Mouse (Mus musculus): Measurements from ENCODE around the gene Eml3.

The Eml3 gene

GRCm38 (mm10) chr19:8953135-8954039 lies 24.0 kb downstream of the Eml3 start, which contains the start of gene Tut1:
Gene Tut1, plus strand, starts transcription at chr19:8953847.
- DNase-seq: peak; percentile 95

DNA sequence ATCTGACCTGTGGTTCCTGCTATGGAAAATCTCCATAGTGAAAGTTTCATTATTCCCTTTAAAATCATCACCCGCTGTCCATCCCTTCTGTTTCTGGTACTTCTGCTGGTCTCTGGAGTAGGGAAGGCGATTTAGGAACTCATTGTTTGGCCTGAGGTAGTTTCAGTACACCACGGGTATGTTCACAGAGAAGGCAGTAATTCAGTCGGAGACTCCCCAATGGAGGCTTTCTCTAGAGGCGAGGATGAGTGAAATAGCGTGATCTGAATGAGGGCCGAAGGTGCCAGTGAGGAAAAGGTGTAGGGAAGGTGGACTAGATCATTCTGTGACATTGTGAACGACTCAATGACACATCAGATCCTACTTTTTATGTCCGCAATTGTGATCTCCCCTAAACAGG lies 24.8 kb downstream of the Eml3 start:
- no peak for DNase-seq

DNA sequence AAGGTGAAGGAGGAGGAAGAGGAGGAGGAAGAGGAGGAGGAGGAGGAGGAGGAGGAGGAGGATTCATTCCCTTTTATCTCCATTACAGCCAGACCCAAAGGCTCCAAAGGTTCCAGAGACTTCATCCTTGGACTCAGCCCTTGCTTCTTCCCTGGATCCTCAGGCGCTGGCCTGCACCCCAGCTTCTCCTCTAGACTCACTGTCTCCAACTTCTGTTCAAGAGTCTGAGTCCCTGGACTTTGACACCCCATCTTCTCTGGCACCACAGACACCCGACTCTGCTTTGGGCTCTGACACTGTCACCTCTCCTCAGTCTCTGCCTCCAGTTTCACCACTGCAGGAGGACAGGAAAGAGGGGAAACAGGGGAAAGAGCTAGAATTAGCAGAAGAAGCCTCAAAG lies 32.9 kb downstream of the Eml3 start:
- peak; percentile 41 for DNase-seq

DNA sequence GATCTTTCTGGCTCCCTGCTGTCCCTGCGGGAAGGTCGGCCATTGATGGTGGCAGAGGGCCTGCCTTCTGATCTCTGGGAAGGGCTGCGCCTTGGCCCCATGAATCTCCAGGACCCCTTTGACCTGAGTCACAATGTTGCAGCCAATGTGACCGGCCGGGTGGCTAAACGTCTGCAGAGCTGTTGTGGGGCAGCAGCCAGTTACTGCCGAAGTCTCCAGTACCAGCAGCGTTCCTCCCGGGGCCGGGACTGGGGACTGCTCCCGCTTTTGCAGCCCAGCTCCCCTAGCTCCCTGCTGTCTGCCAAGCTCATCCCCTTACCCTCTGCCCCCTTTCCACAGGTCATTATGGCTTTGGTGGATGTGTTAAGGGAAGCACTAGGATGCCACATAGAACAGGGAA lies 35.7 kb downstream of the Eml3 start:
- DNase-seq: no peak

DNA sequence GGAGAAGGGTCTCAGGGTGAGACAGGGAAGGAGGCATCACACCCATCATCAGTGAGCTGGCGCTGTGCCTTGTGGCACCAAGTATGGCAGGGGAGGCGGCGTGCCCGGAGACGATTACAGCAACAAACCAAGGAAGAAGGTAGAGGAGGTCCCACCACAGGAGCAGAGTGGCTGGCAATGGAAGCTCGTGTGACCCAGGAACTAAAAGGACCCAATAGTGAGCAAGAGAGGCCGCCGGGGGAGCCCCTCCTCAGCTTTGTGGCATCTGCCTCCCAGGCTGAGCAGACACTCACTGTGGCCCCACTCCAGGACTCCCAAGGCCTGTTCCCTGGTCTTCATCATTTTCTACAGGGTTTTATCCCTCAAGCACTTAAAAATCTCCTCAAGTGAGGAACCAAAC lies 36.4 kb downstream of the Eml3 start:
- DNase-seq: peak; percentile 37

DNA sequence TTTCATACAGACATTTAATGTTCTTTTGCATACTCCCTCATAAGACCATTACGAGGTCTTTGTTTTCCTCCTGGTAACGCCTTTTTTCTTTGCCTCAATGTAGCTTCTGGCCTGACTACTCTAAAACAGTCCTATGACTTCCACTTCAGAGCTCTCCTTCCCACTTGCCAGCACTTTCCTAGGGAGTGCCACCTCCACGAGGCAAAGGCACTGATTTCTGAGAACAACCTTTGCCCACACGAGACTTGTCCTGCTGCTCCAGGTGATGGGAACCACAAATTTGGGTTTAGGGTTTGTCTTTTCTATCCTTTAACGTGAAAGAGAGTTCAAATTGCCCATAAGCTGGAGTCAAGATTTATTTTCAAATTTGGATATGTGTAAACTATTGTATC lies 36.8 kb downstream of the Eml3 start:
- DNase-seq: no peak

GRCm38 (mm10) chr19:8966590-8967372 lies 37.4 kb downstream of the Eml3 start, which contains the start of gene Eef1g:
Gene Eef1g, plus strand, starts transcription at chr19:8967041.
- DNase-seq: peak; percentile 100

DNA sequence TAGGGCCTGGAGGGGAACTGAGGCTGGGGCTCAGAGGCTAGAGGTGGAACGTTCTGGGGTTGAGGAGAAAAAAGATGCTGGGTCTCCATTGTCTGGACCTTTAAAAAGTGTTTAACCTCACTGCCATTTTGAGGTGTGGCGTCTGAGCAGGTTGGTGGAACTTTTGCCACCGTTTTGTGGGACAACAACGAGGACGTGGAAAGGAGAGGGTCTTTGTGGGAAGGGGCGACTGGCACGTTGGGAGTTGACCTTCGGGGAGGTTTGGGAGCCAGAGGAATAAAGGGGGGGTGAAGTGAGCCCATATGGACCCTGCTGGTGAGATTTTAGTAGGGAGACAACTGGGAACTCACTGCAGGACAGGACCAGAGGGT lies 38.0 kb downstream of the Eml3 start:
- no peak for DNase-seq

DNA sequence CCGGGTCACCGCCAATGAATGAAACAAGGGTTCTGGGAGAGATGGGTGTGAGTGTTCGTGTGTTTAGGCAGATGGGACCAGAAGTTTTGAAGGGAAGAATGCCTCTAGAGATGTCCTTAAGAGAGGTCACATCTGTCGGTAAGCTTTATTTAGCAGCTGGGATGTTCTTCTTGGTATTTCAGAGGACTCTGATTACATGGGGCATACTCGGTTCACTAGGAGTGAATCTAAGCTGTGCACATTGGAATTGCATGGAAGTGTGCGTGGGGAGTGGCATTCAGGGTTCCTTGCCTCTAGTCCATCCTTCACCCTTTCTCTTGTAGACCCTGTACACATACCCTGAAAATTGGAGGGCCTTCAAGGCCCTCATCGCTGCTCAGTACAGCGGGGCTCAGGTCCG lies 38.5 kb downstream of the Eml3 start:
- DNase-seq: no peak

DNA sequence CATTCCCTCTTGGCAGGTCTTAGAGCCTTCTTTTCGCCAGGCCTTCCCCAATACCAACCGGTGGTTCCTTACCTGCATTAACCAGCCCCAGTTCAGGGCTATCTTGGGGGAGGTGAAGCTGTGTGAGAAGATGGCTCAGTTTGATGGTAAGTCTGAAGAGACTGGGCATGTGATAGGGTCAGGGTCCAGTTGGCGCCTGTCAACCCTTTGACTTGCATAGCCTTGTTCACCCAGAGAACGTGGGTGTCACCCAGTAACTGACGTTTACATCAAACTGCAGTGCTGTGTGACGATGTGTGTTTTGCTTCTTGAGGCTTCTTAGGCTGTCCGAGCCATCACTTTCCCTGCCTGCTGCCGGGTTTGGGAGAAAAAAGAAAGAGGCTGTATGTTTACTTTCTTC lies 43.1 kb downstream of the Eml3 start:
- peak; percentile 59 for DNase-seq

GRCm38 (mm10) chr19:8974638-8975037 lies 45.3 kb downstream of the Eml3 start:
- no peak for DNase-seq

- DNase-seq: no peak
Measured at GRCm38 (mm10) chr19:8975491-8975890, 46.1 kb downstream of the Eml3 start.

GRCm38 (mm10) chr19:8976535-8976934 lies 47.2 kb downstream of the Eml3 start:
- no peak for DNase-seq

DNA sequence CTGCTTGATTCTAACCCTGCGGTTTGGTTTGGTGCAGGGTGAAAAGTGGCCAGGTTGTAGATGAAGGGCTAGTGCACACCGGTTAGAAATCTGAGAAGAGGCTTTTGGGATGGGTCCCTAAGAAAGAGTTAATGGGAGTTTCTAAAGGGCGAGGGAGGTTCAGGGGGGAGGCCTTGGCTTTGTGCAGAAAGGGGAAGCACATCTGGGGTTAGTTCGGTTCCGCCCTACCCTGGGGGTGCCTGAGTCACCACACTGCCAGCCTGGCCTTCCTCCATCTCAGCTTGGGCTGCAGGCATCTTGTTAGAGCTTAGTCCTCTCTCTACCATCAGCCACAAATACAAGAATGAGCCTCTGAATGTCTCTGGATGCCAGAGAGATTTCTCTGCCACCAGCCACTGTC lies 51.4 kb downstream of the Eml3 start:
- no peak for DNase-seq

DNA sequence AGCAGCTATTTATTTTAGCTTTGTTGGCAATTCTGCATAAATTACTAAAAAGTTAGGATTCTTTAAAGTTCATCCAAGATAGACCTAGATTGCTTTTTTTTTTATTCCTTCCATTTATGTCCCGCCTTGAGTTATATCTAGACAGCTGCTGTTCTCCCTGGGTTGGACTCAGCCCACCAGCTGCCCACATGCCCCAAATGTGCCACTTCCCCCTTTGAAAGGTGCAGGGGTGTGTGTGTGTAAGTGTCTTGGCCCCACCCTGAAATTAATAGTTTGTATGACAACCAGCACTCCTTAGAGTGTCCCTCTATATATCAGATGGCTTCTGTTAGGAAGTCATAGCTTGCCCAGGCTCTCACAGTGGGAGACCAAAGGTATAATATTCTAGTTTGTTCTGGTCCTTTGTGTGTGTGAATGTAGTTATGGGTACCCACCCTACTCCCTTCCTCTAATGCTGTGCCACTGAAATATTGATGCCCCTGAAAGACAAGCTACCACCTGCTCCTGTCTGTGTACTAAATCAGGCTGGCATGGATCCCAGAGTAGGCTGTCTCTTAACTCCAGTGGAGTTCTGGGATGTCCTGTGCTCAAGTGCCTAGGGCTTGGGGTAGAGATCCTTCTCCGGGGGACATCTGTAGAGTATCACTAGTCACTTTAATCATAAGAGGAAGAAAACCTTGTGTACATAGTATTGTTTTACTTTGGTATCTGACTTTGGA lies 52.3 kb downstream of the Eml3 start:
- DNase-seq: no peak

DNA sequence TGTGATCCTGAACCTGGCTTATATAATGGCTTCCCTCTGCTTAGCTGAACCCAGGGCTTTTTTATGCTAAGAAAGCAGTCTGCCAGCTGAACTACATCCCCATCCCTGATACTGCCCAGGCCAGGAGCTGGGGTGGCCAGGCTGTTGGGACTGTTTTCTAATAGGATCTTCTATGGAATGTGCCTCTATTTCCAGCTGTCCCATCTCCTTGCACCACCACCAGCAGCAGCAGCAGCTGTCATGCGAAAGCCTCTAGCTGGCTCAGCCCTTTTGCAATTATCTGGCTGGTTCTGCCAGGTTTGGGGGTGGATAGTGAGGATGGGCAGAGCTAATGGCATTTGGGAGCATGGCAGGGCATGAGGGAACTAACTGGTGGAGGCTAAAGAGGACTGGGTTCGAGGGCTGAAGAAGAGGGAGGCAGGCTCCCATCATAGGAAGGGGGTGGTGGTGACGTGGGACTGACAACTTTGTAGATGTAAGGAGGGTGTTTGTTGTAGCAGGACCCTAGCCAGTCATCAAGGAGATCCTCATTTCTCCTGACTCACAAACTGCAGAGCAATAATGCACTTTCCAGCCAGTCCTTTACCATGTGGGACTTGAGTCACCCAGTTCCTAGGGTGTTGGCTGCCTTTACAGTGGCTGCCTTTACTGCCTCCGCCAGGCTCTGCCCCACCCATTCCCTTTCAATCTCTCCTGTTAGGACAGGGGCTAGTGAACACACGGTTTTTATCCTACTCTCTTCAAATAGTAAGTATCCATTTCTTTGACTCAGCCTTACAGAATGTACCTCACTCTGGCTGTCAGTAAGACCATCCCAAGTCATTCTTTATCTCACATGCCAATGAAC lies 53.2 kb downstream of the Eml3 start:
- DNase-seq: no peak

DNA sequence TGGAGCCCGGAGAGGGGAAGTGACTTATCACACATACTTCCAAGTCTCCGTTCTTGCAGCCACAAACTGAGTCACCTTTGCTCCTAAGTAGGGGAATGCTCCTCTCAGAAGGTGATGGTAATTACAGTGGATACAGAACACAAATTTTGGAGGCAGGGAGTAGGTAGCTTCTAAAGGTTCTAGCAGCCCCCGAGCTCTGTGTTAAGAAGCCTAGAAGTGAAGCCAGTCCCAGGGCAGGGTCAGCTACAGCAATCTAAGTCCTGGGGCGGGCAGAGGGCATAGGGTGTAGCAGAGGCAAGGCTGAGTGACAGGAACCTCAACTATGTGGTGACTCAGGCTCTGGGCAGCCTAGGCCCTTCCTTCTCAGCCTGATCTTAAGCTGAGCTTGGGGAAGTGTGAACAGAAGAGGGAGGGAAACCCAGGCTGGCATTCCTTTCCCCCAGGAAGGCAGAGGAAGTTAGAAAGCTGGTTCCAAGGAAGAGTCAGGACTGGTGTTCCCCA lies 53.8 kb downstream of the Eml3 start:
- DNase-seq: no peak

DNA sequence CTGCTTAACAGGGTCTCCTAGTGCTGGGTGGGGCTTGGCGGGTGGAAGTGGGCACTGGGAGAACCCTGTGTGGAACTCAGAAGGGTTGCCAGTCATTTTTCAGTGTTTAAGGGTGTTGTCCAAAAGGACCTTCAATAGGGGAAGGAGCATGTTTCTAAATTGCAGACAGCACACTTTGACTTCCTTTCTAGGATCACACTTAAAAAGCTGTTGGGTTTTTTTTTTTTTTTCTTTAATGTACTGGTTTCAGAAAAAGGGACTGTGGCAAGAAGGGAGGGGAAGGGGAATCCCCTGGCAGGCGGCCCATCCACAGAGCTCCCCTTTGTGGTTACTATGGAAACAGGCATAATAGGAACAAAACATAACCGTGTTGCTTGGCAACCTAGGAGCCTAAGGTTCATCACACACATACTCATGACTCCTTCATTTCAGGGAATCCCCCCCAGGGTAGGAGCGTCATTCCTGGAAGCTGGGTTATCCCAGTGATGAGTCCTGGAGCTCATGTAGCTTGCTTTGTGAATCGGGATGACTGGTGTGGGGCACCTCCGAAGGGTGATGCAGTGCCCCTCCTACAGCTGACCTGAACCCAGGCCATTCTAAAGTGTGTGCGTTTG lies 55.0 kb downstream of the Eml3 start:
- DNase-seq: peak; percentile 47

- DNase-seq: no peak
Measured at GRCm38 (mm10) chr19:8985891-8986290, 56.5 kb downstream of the Eml3 start.

GRCm38 (mm10) chr19:8987816-8988215 lies 58.5 kb downstream of the Eml3 start:
- DNase-seq: no peak

- peak; percentile 66 for DNase-seq
Measured at GRCm38 (mm10) chr19:8988346-8989065, 59.2 kb downstream of the Eml3 start.

Measured in kidney, adult 11 months (tissue).